Mouse (Mus musculus) CH12.LX (cell line): Measurements from ENCODE around the gene Podnl1. TPM values are rescaled to one million over a fixed set of nuclear protein-coding genes. Genes with fewer than 3 reads are reported as not detected.

Experiments used
- DNase-seq: peaks from one replicate; pipeline ENCODE4 v3.0.0-alpha.2; 2013; ENCODE audit errors: extremely low read depth
- H3K27ac ChIP-seq: 2 replicates; pipeline ENCODE4 v1.5.1; 2012; ENCODE audit warnings: low read depth, mild to moderate bottlenecking, control low read depth, moderate library complexity; ENCODE audit not compliant: insufficient read depth
- H3K27me3 ChIP-seq: replicated peaks from 2 replicates; pipeline ENCODE3; 2012; ENCODE audit warnings: inconsistent platforms
- H3K36me3 ChIP-seq, 2 experiments: replicated peaks in 1 of 2; 2 replicates each; pipeline versions ENCODE3 to v1.6.1; 2012; ENCODE audit warnings: inconsistent platforms in 1 of 2, low read length in 1 of 2, mild to moderate bottlenecking in 1 of 2, mixed read lengths in 1 of 2, moderate library complexity in 1 of 2; ENCODE audit not compliant: control insufficient read depth in 1 of 2, insufficient read depth in 1 of 2
- H3K4me1 ChIP-seq, 2 experiments: 2 replicates each; pipeline ENCODE4 v1.6.1; 2012; ENCODE audit warnings: inconsistent platforms in 1 of 2, moderate library complexity in 1 of 2; ENCODE audit not compliant: insufficient read depth in 2 of 2, control insufficient read depth in 1 of 2
- H3K4me2 ChIP-seq: 2 replicates; pipeline ENCODE4 v1.6.1; 2012; ENCODE audit warnings: low read depth, mild to moderate bottlenecking, control low read depth; ENCODE audit not compliant: poor library complexity, insufficient read depth, severe bottlenecking
- H3K4me3 ChIP-seq, 3 experiments: fragments of 150-350 bp in 1 of 3; sonication (generic) in 1 of 3; replicated peaks in 1 of 3; 2 replicates each; pipeline versions ENCODE3 to v1.5.1; 2011 to 2012; ENCODE audit warnings: low read depth in 2 of 3, low read length in 2 of 3, mild to moderate bottlenecking in 2 of 3, moderate library complexity in 2 of 3, control low read depth in 1 of 3, improper control_type of control experiment in 1 of 3, inconsistent platforms in 1 of 3, mixed read lengths in 1 of 3; ENCODE audit not compliant: poor library complexity in 1 of 3
- H3K79me2 ChIP-seq: replicated peaks from 2 replicates; pipeline ENCODE4 v1.6.1; 2012; ENCODE audit warnings: mild to moderate bottlenecking, moderate library complexity; ENCODE audit not compliant: control insufficient read depth, poor library complexity, insufficient read depth, severe bottlenecking; ENCODE audit errors: extremely low read depth
- H3K9ac ChIP-seq: 2 replicates; pipeline ENCODE4 v1.6.1; 2012; ENCODE audit warnings: low read depth, mild to moderate bottlenecking, control low read depth, moderate library complexity; ENCODE audit not compliant: insufficient read depth
- H3K9me3 ChIP-seq: replicated peaks from 2 replicates; pipeline ENCODE3; 2012; ENCODE audit warnings: low read length, inconsistent platforms, mixed read lengths
- CTCF ChIP-seq, 2 experiments: IDR thresholded peaks in 1 of 2; conservative IDR thresholded peaks in 1 of 2; 2 replicates each; pipeline ENCODE4 v1.5.1; 2011 to 2012; ENCODE audit warnings: low read depth in 2 of 2, low read length in 2 of 2, improper control_type of control experiment in 1 of 2, inconsistent platforms in 1 of 2, mild to moderate bottlenecking in 1 of 2, moderate library complexity in 1 of 2
- ELF1 ChIP-seq: IDR thresholded peaks from 2 replicates; pipeline ENCODE4 v1.6.1; 2014; ENCODE audit warnings: low read depth, mild to moderate bottlenecking, inconsistent platforms, low read length, improper control_type of control experiment
- IRF4 ChIP-seq: IDR thresholded peaks from 2 replicates; pipeline ENCODE4 v1.6.1; 2014; ENCODE audit warnings: low read depth, mild to moderate bottlenecking, inconsistent platforms, low read length, improper control_type of control experiment
- JUN ChIP-seq: IDR thresholded peaks from 2 replicates; pipeline ENCODE4 v1.6.1; 2011; ENCODE audit warnings: low read depth, mild to moderate bottlenecking, low read length, improper control_type of control experiment, moderate library complexity; ENCODE audit not compliant: insufficient read depth
- JUND ChIP-seq: conservative IDR thresholded peaks from 2 replicates; pipeline ENCODE4 v1.6.1; 2011; ENCODE audit warnings: low read depth, low read length, improper control_type of control experiment
- KAT2A ChIP-seq: IDR thresholded peaks from 2 replicates; pipeline ENCODE4 v1.6.1; 2012; ENCODE audit warnings: low read length, improper control_type of control experiment, inconsistent platforms; ENCODE audit not compliant: insufficient replicate concordance
- MAX ChIP-seq: IDR thresholded peaks from 2 replicates; pipeline ENCODE4 v1.6.1; 2011; ENCODE audit warnings: low read length, improper control_type of control experiment
- MAZ ChIP-seq: IDR thresholded peaks from 2 replicates; pipeline ENCODE4 v1.6.1; 2012; ENCODE audit warnings: low read depth, mild to moderate bottlenecking, inconsistent platforms, low read length, improper control_type of control experiment, moderate library complexity
- MYC ChIP-seq: IDR thresholded peaks from 2 replicates; pipeline ENCODE4 v1.6.1; 2011; ENCODE audit warnings: low read depth, mild to moderate bottlenecking, improper control_type of control experiment, low read length
- NELFE ChIP-seq: IDR thresholded peaks from 2 replicates; pipeline ENCODE4 v1.6.1; 2011; ENCODE audit warnings: low read depth, low read length, improper control_type of control experiment
- NRF1 ChIP-seq: IDR thresholded peaks from 2 replicates; pipeline ENCODE4 v1.6.1; 2014; ENCODE audit warnings: low read depth, mild to moderate bottlenecking, inconsistent platforms, low read length, improper control_type of control experiment, moderate library complexity
- RAD21 ChIP-seq: IDR thresholded peaks from 2 replicates; pipeline ENCODE4 v1.6.1; 2011; ENCODE audit warnings: low read depth, mild to moderate bottlenecking, low read length, improper control_type of control experiment, moderate library complexity
- SMC3 ChIP-seq: IDR thresholded peaks from 2 replicates; pipeline ENCODE4 v1.6.1; 2011; ENCODE audit warnings: low read depth, low read length, improper control_type of control experiment
- UBTF ChIP-seq: IDR thresholded peaks from 2 replicates; pipeline ENCODE4 v1.6.1; 2012; ENCODE audit warnings: low read depth, mild to moderate bottlenecking, inconsistent platforms, low read length, improper control_type of control experiment, moderate library complexity
- USF1 ChIP-seq: IDR thresholded peaks from 2 replicates; pipeline ENCODE4 v1.6.1; 2014; ENCODE audit warnings: low read depth, mild to moderate bottlenecking, inconsistent platforms, low read length, improper control_type of control experiment
- ZNF384 ChIP-seq: IDR thresholded peaks from 2 replicates; pipeline ENCODE4 v1.6.1; 2012; ENCODE audit warnings: low read depth, low read length, improper control_type of control experiment, inconsistent platforms
- dilution Hi-C: fragments of 300-500 bp; cut with MboI; formaldehyde crosslinking; loops from 2 replicates; pipeline ENCODE4 v1.14.3; 2020; ENCODE audit warnings: low sequenced_read_pairs; ENCODE audit not compliant: extremely low pct_unique_long_range_greater_than_20kb, extremely low pct_ligation_motif_present
- in situ Hi-C: fragments of 300-500 bp; cut with MboI; formaldehyde crosslinking; loops from 3 replicates; pipeline ENCODE4 v1.14.3; 2019; ENCODE audit warnings: low sequenced_read_pairs, low pct_ligation_motif_present, low pct_unique_long_range_greater_than_20kb, mixed read lengths
- polyA plus RNA-seq: library from polyadenylated mRNA; unstranded; fragments of >175 nt; gene quantifications from 2 replicates; pipeline ENCODE4 v1.2.1, GENCODE M21; 2012; ENCODE audit warnings: low read depth; ENCODE audit not compliant: insufficient read length
- total RNA-seq, 2 experiments: library from RNA; depleted of rRNA; stranded (reverse); fragments of 300-350 nt in 1 of 2; fragments of >200 nt in 1 of 2; gene quantifications; 2 replicates each; pipeline ENCODE4 v1.2.3; 2012 to 2014

Gene Podnl1
- total and polyA plus RNA-seq, 3 experiments: 0.98 to 2.8 (median 2.0) TPM

- TF ChIP-seq ELF1 (no peak), MYC (no peak), USF1 (no peak), ZNF384 (no peak), JUND (no peak), KAT2A (no peak), JUN (no peak), MAZ (peak; percentile 53; the same call in 1 of the 2 replicates), UBTF (no peak), NELFE (no peak)
Observed at GRCm38 (mm10) chr8:84127202-84127901, 1.6 kb downstream of the Podnl1 start (continued).

GRCm38 (mm10) chr8:84128277-84128676 lies 2.5 kb downstream of the Podnl1 start:
- Histone ChIP-seq H3K27me3 (no peaks in the 10 kb centered on the region), H3K9ac (no peak overlapping the region), H3K4me1 (peaks cover 27 to 51% of the 10 kb centered on the region in 2 experiments), H3K4me2 (no peak overlapping the region), H3K79me2 (no peaks in the 10 kb centered on the region), H3K9me3 (no peaks in the 10 kb centered on the region), H3K27ac (no peak overlapping the region), H3K36me3 (peaks cover 13 to 43% of the 10 kb centered on the region in 2 experiments), H3K4me3 (no peak overlapping the region)
- in situ Hi-C loops: no loop called here
- dilution Hi-C loops: no loop called here
- no peak for DNase-seq
- TF ChIP-seq SMC3 (peak; percentile 34), CTCF (conservative IDR thresholded peaks at IDR 0.05 in 1 of 2, IDR thresholded peaks at IDR 0.05 in 1 of 2; ENCODE audit: low read depth in 2 of 2, low read length in 2 of 2) (peak in 1 of 2 experiments; percentile 44; a peak in 2 of 4 replicates), RAD21 (peak; percentile 44), MAX (no peak)

DNA sequence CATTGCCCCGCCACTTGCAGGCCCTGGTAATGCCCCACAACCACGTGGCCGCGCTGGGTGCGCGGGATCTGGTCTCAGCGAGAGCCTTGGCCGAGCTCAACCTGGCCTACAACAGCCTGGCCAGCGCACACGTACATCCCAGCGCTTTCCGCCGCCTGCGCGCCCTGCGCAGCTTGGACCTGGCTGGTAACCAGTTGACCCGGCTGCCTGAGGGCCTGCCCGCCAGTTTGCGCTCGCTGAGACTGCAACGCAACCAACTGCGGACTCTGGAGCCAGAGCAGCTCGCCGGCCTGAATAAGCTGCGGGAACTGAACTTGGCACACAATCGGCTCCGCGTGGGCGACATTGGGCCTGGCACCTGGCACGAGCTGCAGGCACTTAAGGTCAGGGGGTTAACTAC lies 5.0 kb downstream of the Podnl1 start:
- no peak for TF ChIP-seq NRF1
- no peak for TF ChIP-seq IRF4
- Histone ChIP-seq H3K9ac (no peak overlapping the region), H3K4me3 (no peak overlapping the region), H3K27me3 (no peaks in the 10 kb centered on the region), H3K4me2 (no peak overlapping the region), H3K27ac (no peak overlapping the region), H3K79me2 (no peaks in the 10 kb centered on the region), H3K4me1 (peaks cover 24 to 44% of the 10 kb centered on the region in 2 experiments), H3K36me3 (peaks cover 36 to 69% of the 10 kb centered on the region in 2 experiments), H3K9me3 (no peaks in the 10 kb centered on the region)
- DNase-seq: no peak
- in situ Hi-C loops (no loop called here), dilution Hi-C loops (no loop called here)
